ENCODE assay signal across 33 mouse cellular contexts in genomic region chr16:9106211-9106610, GRCm38 (mm10).
"Had no signal": no experiment of that assay in that cellular context is flagged by ENCODE, and none has a peak within 500 bp of the region (broad histone marks: within the 10 kb centered on the region; RNA-seq: fewer than 3 reads in every experiment).

No protein-coding gene starts in this region.

- H3K4me3 ChIP-seq: heart, embryonic 12.5 days; heart, embryonic 13.5 days; heart, embryonic 15.5 days; hindbrain, embryonic 10.5 days; hindbrain, embryonic 12.5 days; hindbrain, embryonic 13.5 days; hindbrain, embryonic 15.5 days; intestine, embryonic 15.5 days; kidney, embryonic 15.5 days; layer of hippocampus, adult 2 months; left cerebral cortex, adult 2 months had no signal

- H3K9ac ChIP-seq: heart, embryonic 12.5 days; heart, embryonic 13.5 days; heart, embryonic 15.5 days; hindbrain, embryonic 12.5 days; hindbrain, embryonic 13.5 days; hindbrain, embryonic 14.5 days; hindbrain, embryonic 15.5 days; intestine, embryonic 15.5 days; kidney, embryonic 15.5 days had no signal

- DNase-seq: heart, postnatal 14 days; heart, postnatal 36 days; heart, postnatal 4 days; kidney, adult 11 months; kidney, adult 18-20 months; kidney, adult 2 months; kidney, adult 8-10 months; kidney, adult 9 months; kidney, postnatal 10 days; kidney, postnatal 14 days; kidney, postnatal 25 days; kidney, postnatal 36 days; kidney, postnatal 4 days; layer of hippocampus, adult 9-11 months; layer of hippocampus, postnatal 36 days had no signal

- H3K27me3 ChIP-seq: heart, embryonic 12.5 days; heart, embryonic 13.5 days; heart, embryonic 15.5 days; hindbrain, embryonic 12.5 days; hindbrain, embryonic 13.5 days; hindbrain, embryonic 15.5 days; intestine, embryonic 15.5 days; kidney, embryonic 15.5 days had no signal

- H3K36me3 ChIP-seq: heart, embryonic 12.5 days; heart, embryonic 13.5 days; heart, embryonic 15.5 days; hindbrain, embryonic 10.5 days; hindbrain, embryonic 12.5 days; hindbrain, embryonic 13.5 days; hindbrain, embryonic 15.5 days; intestine, embryonic 15.5 days; kidney, embryonic 15.5 days had no signal

- H3K4me1 ChIP-seq: heart, embryonic 12.5 days; heart, embryonic 13.5 days; heart, embryonic 15.5 days; hindbrain, embryonic 10.5 days; hindbrain, embryonic 12.5 days; hindbrain, embryonic 13.5 days; hindbrain, embryonic 15.5 days; intestine, embryonic 15.5 days; kidney, embryonic 15.5 days had no signal

- H3K9me3 ChIP-seq: heart, embryonic 15.5 days; intestine, embryonic 15.5 days; kidney, embryonic 15.5 days had no signal

- H3K4me2 ChIP-seq: heart, embryonic 12.5 days; heart, embryonic 13.5 days; heart, embryonic 15.5 days; hindbrain, embryonic 12.5 days; hindbrain, embryonic 13.5 days; hindbrain, embryonic 14.5 days; hindbrain, embryonic 15.5 days; intestine, embryonic 15.5 days; kidney, embryonic 15.5 days had no signal

- H3K27ac ChIP-seq: heart, embryonic 13.5 days; heart, embryonic 15.5 days; hindbrain, embryonic 10.5 days; hindbrain, embryonic 12.5 days; hindbrain, embryonic 13.5 days; hindbrain, embryonic 14.5 days; hindbrain, embryonic 15.5 days; hindbrain, postnatal 0 days; intestine, embryonic 15.5 days; kidney, embryonic 15.5 days; kidney, postnatal 0 days; layer of hippocampus, adult 2 months; left cerebral cortex, adult 2 months had no signal

- ATAC-seq: hindbrain, embryonic 16.5 days; hindbrain, postnatal 0 days; inflammation-experienced regulatory T-cells, adult 6 months; intestine, embryonic 15.5 days; intestine, embryonic 16.5 days; intestine, postnatal 0 days had no signal
